Mouse (Mus musculus) T-cell, adult 2 months (primary cell): ENCODE data around the gene Cenph.
"Not testable (repeated sequence)": the region's sequence is repeated elsewhere in the genome, so short reads cannot be mapped to it uniquely, and the experiment has no call there.

Source experiments
- DNase-seq: peaks from one replicate; pipeline ENCODE4 v3.0.0; 2022; ENCODE audit warnings: low spot score

Cenph gene

GRCm38 (mm10) chr13:100746090-100746489 is 29.6 kb downstream of the Cenph start:
- no peak for DNase-seq

- peak; percentile 86 for DNase-seq
Measured at GRCm38 (mm10) chr13:100744036-100744744, 31.5 kb downstream of the Cenph start, which contains the start of gene Mrps36. Gene Mrps36, minus strand, starts transcription at chr13:100744659.

GRCm38 (mm10) chr13:100743346-100744035 is 32.2 kb downstream of the Cenph start:
- DNase-seq: no peak

GRCm38 (mm10) chr13:100742831-100743230 is 32.9 kb downstream of the Cenph start:
- no peak for DNase-seq

GRCm38 (mm10) chr13:100732756-100733155 is 42.9 kb downstream of the Cenph start:
- no peak for DNase-seq

GRCm38 (mm10) chr13:100731462-100732046 is 44.1 kb downstream of the Cenph start:
- not testable (repeated sequence) for DNase-seq

GRCm38 (mm10) chr13:100730861-100731176 is 44.9 kb downstream of the Cenph start, which contains the start of gene Cdk7:
Gene Cdk7, minus strand, starts transcription at chr13:100730939.
- DNase-seq: peak; percentile 88

GRCm38 (mm10) chr13:100730153-100730860 is 45.4 kb downstream of the Cenph start:
- DNase-seq: peak; percentile 6

GRCm38 (mm10) chr13:100728530-100728929 is 47.2 kb downstream of the Cenph start:
- DNase-seq: not testable (repeated sequence)

- no peak for DNase-seq
Measured at GRCm38 (mm10) chr13:100728086-100728485, 47.6 kb downstream of the Cenph start.

- no peak for DNase-seq
Measured at GRCm38 (mm10) chr13:100725194-100725593, 50.5 kb downstream of the Cenph start.

GRCm38 (mm10) chr13:100724051-100724754 is 51.5 kb downstream of the Cenph start:
- no peak for DNase-seq

- no peak for DNase-seq
Measured at GRCm38 (mm10) chr13:100721656-100722055, 54.0 kb downstream of the Cenph start.

- no peak for DNase-seq
Measured at GRCm38 (mm10) chr13:100715467-100715866, 60.2 kb downstream of the Cenph start.
